Mouse (Mus musculus): ENCODE data around the gene Ptgis. TPM values are rescaled to one million over a fixed set of nuclear protein-coding genes. Genes with fewer than 3 reads are reported as not detected.

The Ptgis gene
- 78.8 TPM for polyA plus RNA-seq (2012; fragmentation: generic; extraction: Trizol)
- long read RNA-seq, experiment 1, transcript Ptgis-201 (10 exons, 2,107 nt): major isoform, 70 of 99 reads
- long read RNA-seq, experiment 1, partial matches to known transcripts: 16 of 99 reads
- long read RNA-seq, experiment 1, other reads (novel, unspliced or antisense): 13 of 99 reads
- long read RNA-seq, experiment 2, transcript Ptgis-201 (10 exons, 2,107 nt): major isoform, 230 of 261 reads
- long read RNA-seq, experiment 2, partial matches to known transcripts: 3 of 261 reads
- long read RNA-seq, experiment 2, other reads (novel, unspliced or antisense): 28 of 261 reads

GRCm38 (mm10) chr2:167240008-167240964 lies at the start of gene Ptgis:
TSS of gene Ptgis (minus strand) at chr2:167240604.
- Histone ChIP-seq H3K36me3 (ENCODE audit: control insufficient read depth, insufficient read depth) (no peaks in the 10 kb centered on the region), H3ac (ENCODE audit: control insufficient read depth, insufficient read length, low read depth) (peak within 1 kb of the TSS; percentile 38), H3K27me3 (ENCODE audit: control insufficient read depth, insufficient read depth, insufficient read length) (no peaks in the 10 kb centered on the region), H3K79me3 (ENCODE audit: low read depth) (peaks cover 1% of the 10 kb centered on the region), H3K79me2 (ENCODE audit: control insufficient read depth, insufficient read depth) (peaks cover 8% of the 10 kb centered on the region), H3K4me3 (ENCODE audit: insufficient read depth, poor library complexity, severe bottlenecking) (peak within 1 kb of the TSS; percentile 16)
- TF ChIP-seq FOSL1 (IDR thresholded peaks at IDR 0.05; ENCODE audit: insufficient read depth, low read length, poor library complexity, severe bottlenecking) (no peak), MYOD1 (IDR thresholded peaks at IDR 0.05; ENCODE audit: control insufficient read depth, insufficient read length, low read depth) (no peak), MYOG (IDR thresholded peaks at IDR 0.05; ENCODE audit: control insufficient read depth, extremely low read depth, insufficient read length) (no peak), CTCF (IDR thresholded peaks at IDR 0.05; ENCODE audit: control insufficient read depth, insufficient read depth, insufficient read length) (no peak), MAX (IDR thresholded peaks at IDR 0.05) (no peak), CEBPB (IDR thresholded peaks at IDR 0.05; ENCODE audit: low read depth) (no peak), USF1 (IDR thresholded peaks at IDR 0.05; ENCODE audit: low read depth) (no peak)

DNA sequence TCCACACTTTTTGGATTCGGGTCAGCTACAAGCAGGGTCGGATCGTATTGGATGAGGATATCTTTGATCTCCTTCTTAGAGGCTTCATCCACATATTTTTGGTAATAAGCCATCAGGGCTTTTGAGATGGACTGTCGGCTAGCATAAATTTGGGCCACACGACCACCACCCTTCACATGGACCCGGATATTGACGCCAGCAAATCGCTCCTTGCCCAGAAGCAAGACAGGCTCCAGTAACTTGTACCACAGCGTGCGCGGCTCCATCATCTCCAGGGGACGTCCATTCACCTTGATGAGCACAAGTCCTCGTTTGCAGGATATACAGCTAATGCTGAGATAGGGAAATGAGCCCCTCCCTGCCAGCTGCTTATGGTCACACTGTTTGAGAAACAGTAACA lies 41.1 kb upstream of the Ptgis start:
- no peak overlapping the region for H3K4me3 ChIP-seq (ENCODE audit: insufficient read depth, poor library complexity, severe bottlenecking)

DNA sequence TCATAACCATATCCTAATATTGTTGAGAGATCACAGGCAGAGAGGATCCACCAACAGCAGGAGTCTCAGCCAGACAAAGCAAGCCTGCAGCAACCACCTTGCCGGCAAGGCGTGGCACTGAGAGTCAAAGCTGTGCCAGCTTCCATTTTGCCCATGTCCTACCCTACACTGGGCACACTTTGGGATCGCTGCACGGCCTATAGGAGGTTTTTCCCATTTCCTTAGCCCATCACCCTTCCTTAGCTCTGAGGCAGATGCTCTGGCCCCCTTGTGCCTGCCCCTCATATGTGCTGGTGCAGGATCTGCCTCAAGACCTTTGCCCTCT lies 40.5 kb upstream of the Ptgis start:
- TF ChIP-seq MYOG (IDR thresholded peaks at IDR 0.05; ENCODE audit: control insufficient read depth, extremely low read depth, insufficient read length): no peak
- no peak for TF ChIP-seq CEBPB (IDR thresholded peaks at IDR 0.05; ENCODE audit: low read depth)
- TF ChIP-seq USF1 (IDR thresholded peaks at IDR 0.05; ENCODE audit: low read depth): no peak
- TF ChIP-seq CTCF (IDR thresholded peaks at IDR 0.05; ENCODE audit: control insufficient read depth, insufficient read depth, insufficient read length): no peak
- TF ChIP-seq MAX (IDR thresholded peaks at IDR 0.05): no peak
- no peak for TF ChIP-seq MYOD1 (IDR thresholded peaks at IDR 0.05; ENCODE audit: control insufficient read depth, insufficient read length, low read depth)
- no peak for TF ChIP-seq FOSL1 (IDR thresholded peaks at IDR 0.05; ENCODE audit: insufficient read depth, low read length, poor library complexity, severe bottlenecking)
- no peak overlapping the region for H3K4me3 ChIP-seq (ENCODE audit: insufficient read depth, poor library complexity, severe bottlenecking)
- no peaks in the 10 kb centered on the region for H3K36me3 ChIP-seq (ENCODE audit: control insufficient read depth, insufficient read depth)
- H3ac ChIP-seq (ENCODE audit: control insufficient read depth, insufficient read length, low read depth): no peak overlapping the region
- H3K79me2 ChIP-seq (ENCODE audit: control insufficient read depth, insufficient read depth): no peaks in the 10 kb centered on the region
- no peaks in the 10 kb centered on the region for H3K27me3 ChIP-seq (ENCODE audit: control insufficient read depth, insufficient read depth, insufficient read length)
- no peaks in the 10 kb centered on the region for H3K79me3 ChIP-seq (ENCODE audit: low read depth)

More for the DNA sequence above, 41.1 kb upstream of the Ptgis start:
- TF ChIP-seq CTCF (IDR thresholded peaks at IDR 0.05; ENCODE audit: control insufficient read depth, insufficient read depth, insufficient read length) (no peak), MAX (IDR thresholded peaks at IDR 0.05) (no peak), FOSL1 (IDR thresholded peaks at IDR 0.05; ENCODE audit: insufficient read depth, low read length, poor library complexity, severe bottlenecking) (no peak), MYOG (IDR thresholded peaks at IDR 0.05; ENCODE audit: control insufficient read depth, extremely low read depth, insufficient read length) (no peak), CEBPB (IDR thresholded peaks at IDR 0.05; ENCODE audit: low read depth) (no peak), USF1 (IDR thresholded peaks at IDR 0.05; ENCODE audit: low read depth) (no peak), MYOD1 (IDR thresholded peaks at IDR 0.05; ENCODE audit: control insufficient read depth, insufficient read length, low read depth) (no peak)
- Histone ChIP-seq H3K79me2 (ENCODE audit: control insufficient read depth, insufficient read depth) (no peaks in the 10 kb centered on the region), H3ac (ENCODE audit: control insufficient read depth, insufficient read length, low read depth) (no peak overlapping the region), H3K79me3 (ENCODE audit: low read depth) (no peaks in the 10 kb centered on the region), H3K27me3 (ENCODE audit: control insufficient read depth, insufficient read depth, insufficient read length) (no peaks in the 10 kb centered on the region), H3K36me3 (ENCODE audit: control insufficient read depth, insufficient read depth) (no peaks in the 10 kb centered on the region)

- no peaks in the 10 kb centered on the region for H3K36me3 ChIP-seq (ENCODE audit: control insufficient read depth, insufficient read depth)
- no peaks in the 10 kb centered on the region for H3K79me2 ChIP-seq (ENCODE audit: control insufficient read depth, insufficient read depth)
- H3K4me3 ChIP-seq (ENCODE audit: insufficient read depth, poor library complexity, severe bottlenecking): no peak overlapping the region
- peak; percentile 98 for TF ChIP-seq CTCF (IDR thresholded peaks at IDR 0.05; ENCODE audit: control insufficient read depth, insufficient read depth, insufficient read length)
- TF ChIP-seq MYOD1 (IDR thresholded peaks at IDR 0.05; ENCODE audit: control insufficient read depth, insufficient read length, low read depth): no peak
- no peaks in the 10 kb centered on the region for H3K79me3 ChIP-seq (ENCODE audit: low read depth)
- no peak overlapping the region for H3ac ChIP-seq (ENCODE audit: control insufficient read depth, insufficient read length, low read depth)
- H3K27me3 ChIP-seq (ENCODE audit: control insufficient read depth, insufficient read depth, insufficient read length): no peaks in the 10 kb centered on the region
Measured at GRCm38 (mm10) chr2:167280090-167280985, 39.9 kb upstream of the Ptgis start.
